Mouse (Mus musculus) ES-E14 (cell line): Measurements from ENCODE around the gene Fam135a. TPM values are rescaled to one million over a fixed set of nuclear protein-coding genes. Genes with fewer than 3 reads are reported as not detected.

Experiments used
- DNase-seq: peaks from one replicate; pipeline ENCODE4 v3.0.0-alpha.2; 2013; ENCODE audit warnings: low read depth, low spot score
- H3K27ac ChIP-seq: 2 replicates; pipeline ENCODE4 v1.5.1; 2012; ENCODE audit warnings: low read depth, mild to moderate bottlenecking, low read length, moderate library complexity, mixed read lengths; ENCODE audit not compliant: poor library complexity, insufficient read depth, severe bottlenecking
- H3K36me3 ChIP-seq: 2 replicates; pipeline ENCODE4 v1.6.1; 2012; ENCODE audit warnings: mild to moderate bottlenecking, low read length, moderate library complexity, mixed read lengths; ENCODE audit not compliant: control insufficient read depth, poor library complexity, insufficient read depth, severe bottlenecking
- H3K4me1 ChIP-seq, 2 experiments: fragments of 150-350 bp in 1 of 2; sonication (generic) in 1 of 2; 2 replicates each; pipeline ENCODE4 v1.6.1; 2012; ENCODE audit warnings: low read length in 2 of 2, mild to moderate bottlenecking in 1 of 2, mixed read lengths in 1 of 2; ENCODE audit not compliant: control insufficient read depth in 2 of 2, insufficient read depth in 2 of 2, poor library complexity in 1 of 2
- H3K4me3 ChIP-seq, 2 experiments: fragments of 150-350 bp in 1 of 2; sonication (generic) in 1 of 2; 2 replicates each; pipeline ENCODE4 v1.5.1; 2012; ENCODE audit warnings: low read length in 2 of 2, low read depth in 1 of 2, mild to moderate bottlenecking in 1 of 2, mixed read lengths in 1 of 2; ENCODE audit not compliant: insufficient read depth in 1 of 2, poor library complexity in 1 of 2, severe bottlenecking in 1 of 2
- H3K9ac ChIP-seq: 2 replicates; pipeline ENCODE4 v1.6.1; 2012; ENCODE audit warnings: low read depth, mild to moderate bottlenecking, low read length, mixed read lengths; ENCODE audit not compliant: poor library complexity, insufficient read depth, severe bottlenecking
- H3K9me3 ChIP-seq: fragments of 150-350 bp; sonication (generic); 2 replicates; pipeline ENCODE4 v1.6.1; 2012; ENCODE audit warnings: low read depth, mild to moderate bottlenecking, low read length; ENCODE audit not compliant: control insufficient read depth, insufficient read depth
- CHD2 ChIP-seq: IDR thresholded peaks from 2 replicates; pipeline ENCODE4 v1.6.1; 2014; ENCODE audit warnings: mild to moderate bottlenecking, low read depth, low read length, inconsistent platforms
- HCFC1 ChIP-seq: IDR thresholded peaks from 2 replicates; pipeline ENCODE4 v1.6.1; 2012; ENCODE audit warnings: low read length, inconsistent platforms, borderline replicate concordance; ENCODE audit not compliant: insufficient read depth
- MAFK ChIP-seq: IDR thresholded peaks from 2 replicates; pipeline ENCODE4 v1.6.1; 2014; ENCODE audit warnings: mild to moderate bottlenecking, low read depth, low read length, inconsistent platforms; ENCODE audit not compliant: insufficient read depth
- ZC3H11A ChIP-seq: IDR thresholded peaks from 2 replicates; pipeline ENCODE4 v1.6.1; 2012; ENCODE audit warnings: low read depth, mild to moderate bottlenecking, inconsistent platforms, low read length, borderline replicate concordance
- ZNF384 ChIP-seq: IDR thresholded peaks from 2 replicates; pipeline ENCODE4 v1.6.1; 2012; ENCODE audit warnings: low read depth, low read length, inconsistent platforms
- in situ Hi-C, 2 experiments: fragments of 600-800 bp; cut with MboI; formaldehyde crosslinking; loops; one replicate each; pipeline ENCODE4 v1.15.1; 2025; ENCODE audit warnings: low sequenced_read_pairs in 2 of 2, inconsistent platforms in 1 of 2; ENCODE audit not compliant: unreplicated experiment in 2 of 2
- total RNA-seq: library from RNA; depleted of rRNA; stranded (reverse); fragments of 300-350 nt; gene quantifications from 2 replicates; pipeline ENCODE4 v1.2.3, GENCODE M21; 2012

Fam135a gene
- total RNA-seq, 1 experiment: 13.7 TPM

DNA sequence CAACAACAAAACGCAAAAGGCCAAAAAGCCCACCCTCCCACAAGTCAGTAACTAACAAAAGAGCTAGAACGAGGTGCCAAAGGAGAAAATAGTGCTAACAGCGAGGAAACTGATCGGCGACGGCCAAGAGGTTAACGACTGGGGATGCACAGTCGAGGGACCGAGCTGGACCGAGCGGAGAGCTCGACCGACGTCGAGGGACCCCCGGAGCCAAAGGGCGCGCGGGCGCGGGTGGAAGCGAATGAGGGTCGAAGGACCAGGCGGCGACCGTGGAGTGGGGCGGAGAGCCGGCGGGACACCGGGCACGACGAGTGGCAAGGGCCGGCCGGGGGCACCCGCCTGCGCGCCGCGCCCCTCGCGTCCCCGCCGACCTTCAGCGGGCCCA is 608 bp downstream of the Fam135a start:
- Histone ChIP-seq H3K27ac (no peak overlapping the region), H3K4me3 (peak overlapping the region; percentile 80 to 89), H3K9me3 (no peaks in the 10 kb centered on the region), H3K4me1 (peaks cover 0 to 2% of the 10 kb centered on the region in 2 experiments; a peak in 3 of 4 replicates), H3K36me3 (no peaks in the 10 kb centered on the region), H3K9ac (peak overlapping the region; percentile 80)
- TF ChIP-seq ZC3H11A (no peak), ZNF384 (no peak), CHD2 (no peak), HCFC1 (no peak), MAFK (no peak)
- in situ Hi-C loops: no loop called here
- DNase-seq: no peak

DNA sequence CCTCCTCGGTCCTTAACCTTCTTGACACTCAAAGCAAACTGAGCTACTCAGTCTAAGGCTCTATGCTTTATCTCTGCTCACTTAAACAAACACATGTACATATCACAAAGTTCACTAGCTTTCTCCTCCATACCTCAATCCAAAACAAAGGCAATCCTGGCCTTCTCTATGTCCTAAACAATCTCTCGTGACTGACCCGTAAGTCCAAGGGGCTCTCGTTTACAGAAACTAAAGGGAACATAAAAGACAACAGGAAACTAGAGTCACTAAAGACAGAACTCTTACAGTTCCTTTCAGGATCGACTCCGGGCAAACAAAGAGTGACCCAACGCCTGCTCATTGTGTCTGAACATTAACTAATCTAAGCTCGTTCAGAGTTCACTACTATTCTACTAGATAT is 2.6 kb downstream of the Fam135a start:
- Histone ChIP-seq H3K4me3 (no peak overlapping the region), H3K36me3 (no peaks in the 10 kb centered on the region), H3K9ac (no peak overlapping the region), H3K27ac (no peak overlapping the region), H3K4me1 (peaks cover 0 to 4% of the 10 kb centered on the region in 2 experiments; a peak in 3 of 4 replicates), H3K9me3 (no peaks in the 10 kb centered on the region)
- in situ Hi-C loops: no loop called here
- no peak for DNase-seq
- TF ChIP-seq MAFK (no peak), ZNF384 (no peak)

DNA sequence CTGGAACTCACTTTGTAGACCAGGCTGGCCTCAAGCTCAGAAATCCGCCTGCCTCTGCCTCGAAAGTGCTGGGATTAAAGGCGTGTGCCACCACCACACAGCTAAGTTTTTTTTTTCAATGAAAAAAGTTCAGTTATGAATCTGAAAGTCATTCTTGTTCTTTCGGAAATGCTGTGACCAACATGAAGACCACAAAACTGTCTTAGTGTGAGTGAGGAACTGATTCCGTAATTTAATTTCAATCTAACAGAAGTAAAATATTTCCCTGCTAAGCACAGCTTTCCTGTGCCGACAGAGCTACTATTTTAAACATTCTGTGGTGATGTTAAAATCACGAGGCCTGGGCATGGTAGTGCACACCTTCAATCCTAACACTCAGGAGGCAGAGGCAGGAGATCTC is 7.7 kb downstream of the Fam135a start:
- Histone ChIP-seq H3K4me3 (no peak overlapping the region), H3K9me3 (no peaks in the 10 kb centered on the region), H3K4me1 (peaks cover 0 to 2% of the 10 kb centered on the region in 2 experiments; a peak in 1 of 4 replicates), H3K9ac (no peak overlapping the region), H3K36me3 (no peaks in the 10 kb centered on the region), H3K27ac (no peak overlapping the region)
- TF ChIP-seq MAFK (no peak), CHD2 (no peak), HCFC1 (no peak), ZC3H11A (no peak), ZNF384 (no peak)
- no peak for DNase-seq
- in situ Hi-C loops: no loop called here

DNA sequence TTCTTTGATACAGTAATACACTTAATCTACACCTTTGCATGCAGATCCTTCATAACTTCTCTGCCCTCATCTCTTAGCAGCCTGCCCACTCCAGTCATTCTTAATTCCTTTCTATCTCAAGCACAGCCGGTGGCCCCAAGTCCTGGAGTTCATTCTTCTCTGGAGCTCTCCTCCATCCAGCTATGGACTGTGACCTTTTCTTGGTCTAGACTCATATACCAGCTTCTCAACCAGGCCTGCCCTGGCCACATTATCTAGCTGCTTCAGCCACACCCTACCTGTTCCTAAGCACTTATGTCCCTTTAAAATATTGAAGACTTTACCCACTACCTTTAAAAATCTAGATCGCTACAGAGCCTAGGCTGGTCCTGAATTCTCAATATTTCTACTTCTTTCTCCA is 9.5 kb downstream of the Fam135a start:
- H3K4me3 ChIP-seq: no peak overlapping the region
- in situ Hi-C loops: no loop called here
- H3K4me1 ChIP-seq: peaks cover 0 to 2% of the 10 kb centered on the region in 2 experiments; a peak in 1 of 4 replicates
- TF ChIP-seq ZC3H11A: no peak
- no peak for TF ChIP-seq MAFK
- TF ChIP-seq CHD2: no peak
- TF ChIP-seq HCFC1: no peak
- TF ChIP-seq ZNF384: no peak
- no peak for DNase-seq
- H3K27ac ChIP-seq: no peak overlapping the region
- no peaks in the 10 kb centered on the region for H3K9me3 ChIP-seq
- H3K9ac ChIP-seq: no peak overlapping the region
- no peaks in the 10 kb centered on the region for H3K36me3 ChIP-seq

DNA sequence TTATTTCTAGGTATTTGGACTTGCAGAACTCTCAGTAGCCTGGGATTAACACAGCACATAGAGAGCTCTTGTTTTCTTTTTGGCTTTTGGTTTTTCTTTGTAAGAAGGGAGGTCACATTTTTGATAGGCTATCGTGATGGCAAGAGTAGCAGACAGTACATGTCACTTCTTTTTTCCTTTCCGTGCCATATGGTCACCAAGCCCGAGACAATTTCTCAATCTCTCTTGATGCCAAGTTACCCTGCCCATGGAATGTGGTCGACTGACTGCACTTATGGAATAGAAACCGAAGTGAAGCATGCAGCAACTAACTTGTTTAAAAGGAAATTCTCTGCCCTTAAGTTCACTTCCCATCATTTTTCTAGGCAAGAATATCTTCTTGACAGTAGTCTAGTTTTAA is 10.0 kb downstream of the Fam135a start:
- H3K4me1 ChIP-seq: peaks cover 0 to 2% of the 10 kb centered on the region in 2 experiments; a peak in 1 of 4 replicates
- H3K27ac ChIP-seq: no peak overlapping the region
- H3K9ac ChIP-seq: no peak overlapping the region
- H3K4me3 ChIP-seq: no peak overlapping the region
- H3K36me3 ChIP-seq: no peaks in the 10 kb centered on the region
- no peaks in the 10 kb centered on the region for H3K9me3 ChIP-seq
- DNase-seq: no peak
- no peak for TF ChIP-seq MAFK
- no peak for TF ChIP-seq ZNF384
- no peak for TF ChIP-seq ZC3H11A
- no peak for TF ChIP-seq CHD2
- no peak for TF ChIP-seq HCFC1
- in situ Hi-C loops: no loop called here
